Mouse (Mus musculus): Measurements from ENCODE around the gene Ostm1.

DNA sequence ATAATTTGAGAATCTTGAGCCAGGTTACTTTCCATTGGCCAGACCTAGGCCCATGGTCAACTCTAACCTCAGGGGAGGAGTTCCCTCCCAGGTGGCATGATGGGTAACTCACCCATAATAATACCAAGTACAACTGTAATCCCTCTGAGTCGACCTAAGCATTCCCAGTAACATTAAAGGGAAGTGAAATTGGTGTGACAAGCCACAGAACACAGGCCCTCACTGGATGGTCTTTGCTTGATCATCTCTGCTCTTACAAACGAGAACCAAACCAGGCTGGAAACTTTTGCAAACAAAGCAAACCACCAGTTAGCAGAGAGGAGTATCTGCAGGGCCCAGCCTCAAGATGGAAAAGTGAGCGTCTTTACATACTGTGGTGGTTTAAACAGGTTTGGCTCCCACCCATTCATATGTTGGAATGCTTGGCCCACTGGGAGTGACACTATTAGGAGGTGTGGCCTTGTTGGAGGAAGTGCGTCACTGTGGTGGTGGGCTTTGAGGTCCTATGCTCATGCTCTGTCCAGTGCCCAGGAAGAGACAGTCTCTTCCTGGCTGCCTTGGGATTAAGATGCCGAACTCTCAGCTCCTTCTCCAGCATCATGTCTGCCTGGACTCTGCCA lies 23.9 kb upstream of the Ostm1 start:
- TF ChIP-seq CTCF (IDR thresholded peaks at IDR 0.05; ENCODE audit: borderline replicate concordance, insufficient read depth, low read depth, low read length): no peak
- no peak for TF ChIP-seq POLR2A (IDR thresholded peaks at IDR 0.05; ENCODE audit: borderline replicate concordance, insufficient read depth, low read length)

Data from cerebellum, adult 2 months (tissue).